Mouse (Mus musculus): Measurements from ENCODE around the gene Scn4a.

- TF ChIP-seq CTCF (IDR thresholded peaks at IDR 0.05; ENCODE audit: borderline replicate concordance, control insufficient read depth, extremely low read depth, insufficient read depth, low read length, poor library complexity) = no peak
- no peak for TF ChIP-seq POLR2A (IDR thresholded peaks at IDR 0.05; ENCODE audit: control insufficient read depth, extremely low read depth, insufficient read depth, low read length, poor library complexity)
Observed at GRCm38 (mm10) chr11:106286987-106287386, 66.1 kb downstream of the Scn4a start.
